Mouse (Mus musculus): ENCODE measurements around the gene Hectd1. TPM values are rescaled to one million over a fixed set of nuclear protein-coding genes. Genes with fewer than 3 reads are reported as not detected.

Gene Hectd1
- polyA plus RNA-seq, 1 experiment from 2014 or later, result 48.3 TPM

GRCm38 (mm10) chr12:51839856-51840255 is 10.5 kb upstream of the Hectd1 start:
- ATAC-seq (ENCODE audit: insufficient number of reproducible peaks, insufficient read depth, low FRiP score, low TSS enrichment, low read depth), result no peak
- H3K9ac ChIP-seq, result no peak overlapping the region
- H3K4me2 ChIP-seq, result no peak overlapping the region
- H3K27ac ChIP-seq, result no peak overlapping the region
- no peaks in the 10 kb centered on the region for H3K36me3 ChIP-seq
- H3K9me3 ChIP-seq, result no peaks in the 10 kb centered on the region
- no peaks in the 10 kb centered on the region for H3K27me3 ChIP-seq
- H3K4me3 ChIP-seq, result no peak overlapping the region
- WGBS, result 90% methylated on average over 1 of the region's 1 CpGs
- H3K4me1 ChIP-seq, result peaks cover 12% of the 10 kb centered on the region

- no peaks in the 10 kb centered on the region for H3K4me1 ChIP-seq
- no peaks in the 10 kb centered on the region for H3K36me3 ChIP-seq
- no peaks in the 10 kb centered on the region for H3K27me3 ChIP-seq
- H3K9me3 ChIP-seq, result no peaks in the 10 kb centered on the region
- no peak overlapping the region for H3K4me3 ChIP-seq
- no peak for ATAC-seq (ENCODE audit: insufficient number of reproducible peaks, insufficient read depth, low FRiP score, low TSS enrichment, low read depth)
- WGBS, result 59% methylated on average over 3 of the region's 3 CpGs
- no peak overlapping the region for H3K27ac ChIP-seq
- no peak overlapping the region for H3K4me2 ChIP-seq
- no peak overlapping the region for H3K9ac ChIP-seq
These were observed 5.9 kb upstream of the Hectd1 start for GRCm38 (mm10) chr12:51835219-51835618.

- Histone ChIP-seq H3K4me2 (no peak overlapping the region), H3K9me3 (no peaks in the 10 kb centered on the region), H3K36me3 (no peaks in the 10 kb centered on the region), H3K4me3 (no peak overlapping the region), H3K27ac (no peak overlapping the region), H3K27me3 (no peaks in the 10 kb centered on the region), H3K9ac (no peak overlapping the region), H3K4me1 (peaks cover 12% of the 10 kb centered on the region)
- 77% methylated on average over 13 of the region's 13 CpGs for WGBS
- ATAC-seq (ENCODE audit: insufficient number of reproducible peaks, insufficient read depth, low FRiP score, low TSS enrichment, low read depth), result no peak
These were observed 2.6 kb upstream of the Hectd1 start for GRCm38 (mm10) chr12:51831931-51832330.

GRCm38 (mm10) chr12:51831296-51831695 is 2.0 kb upstream of the Hectd1 start:
- 91% methylated on average over 3 of the region's 3 CpGs for WGBS
- H3K4me3 ChIP-seq, result no peak overlapping the region
- no peak for ATAC-seq (ENCODE audit: insufficient number of reproducible peaks, insufficient read depth, low FRiP score, low TSS enrichment, low read depth)
- H3K27ac ChIP-seq, result no peak overlapping the region
- peaks cover 12% of the 10 kb centered on the region for H3K4me1 ChIP-seq
- no peaks in the 10 kb centered on the region for H3K36me3 ChIP-seq
- H3K27me3 ChIP-seq, result no peaks in the 10 kb centered on the region
- no peaks in the 10 kb centered on the region for H3K9me3 ChIP-seq
- H3K4me2 ChIP-seq, result no peak overlapping the region
- H3K9ac ChIP-seq, result no peak overlapping the region

- Histone ChIP-seq H3K4me1 (peaks cover 12% of the 10 kb centered on the region), H3K4me2 (peak overlapping the region; percentile 63), H3K9me3 (no peaks in the 10 kb centered on the region), H3K9ac (no peak overlapping the region), H3K27ac (no peak overlapping the region), H3K4me3 (peak overlapping the region; percentile 94; the same call in 1 of the 2 replicates), H3K27me3 (no peaks in the 10 kb centered on the region), H3K36me3 (peaks cover 3% of the 10 kb centered on the region; the same call in 1 of the 2 replicates)
- ATAC-seq (ENCODE audit: insufficient number of reproducible peaks, insufficient read depth, low FRiP score, low TSS enrichment, low read depth), result no peak
- WGBS, result 94% methylated on average over 1 of the region's 1 CpGs
These were observed 1.3 kb upstream of the Hectd1 start for GRCm38 (mm10) chr12:51830671-51831070.

- WGBS, result under 1% methylated on average over 12 of the region's 12 CpGs
- Histone ChIP-seq H3K9me3 (no peaks in the 10 kb centered on the region), H3K36me3 (peaks cover 7% of the 10 kb centered on the region), H3K4me1 (peaks cover 12% of the 10 kb centered on the region), H3K4me2 (peak overlapping the region; percentile 63), H3K4me3 (peak overlapping the region; percentile 94), H3K9ac (peak overlapping the region; percentile 100), H3K27me3 (no peaks in the 10 kb centered on the region), H3K27ac (peak overlapping the region; percentile 98)
- ATAC-seq (ENCODE audit: insufficient number of reproducible peaks, insufficient read depth, low FRiP score, low TSS enrichment, low read depth), result no peak
These were observed 704 bp upstream of the Hectd1 start for GRCm38 (mm10) chr12:51830077-51830402.

- Histone ChIP-seq H3K4me2 (peak overlapping the region; percentile 63), H3K27me3 (no peaks in the 10 kb centered on the region), H3K36me3 (peaks cover 19% of the 10 kb centered on the region), H3K4me3 (peak overlapping the region; percentile 94), H3K4me1 (peaks cover 12% of the 10 kb centered on the region), H3K9ac (peak overlapping the region; percentile 100), H3K9me3 (no peaks in the 10 kb centered on the region), H3K27ac (peak overlapping the region; percentile 98)
- peak; percentile 76 for ATAC-seq (ENCODE audit: insufficient number of reproducible peaks, insufficient read depth, low FRiP score, low TSS enrichment, low read depth)
- WGBS, result under 1% methylated on average over 66 of the region's 66 CpGs
These were observed 533 bp downstream of the Hectd1 start for GRCm38 (mm10) chr12:51828716-51829289.

GRCm38 (mm10) chr12:51827958-51828650 is 1.2 kb downstream of the Hectd1 start:
- Histone ChIP-seq H3K9me3 (no peaks in the 10 kb centered on the region), H3K9ac (peak overlapping the region; percentile 100), H3K27me3 (no peaks in the 10 kb centered on the region), H3K4me1 (peaks cover 12% of the 10 kb centered on the region), H3K36me3 (peaks cover 19% of the 10 kb centered on the region), H3K27ac (peak overlapping the region; percentile 98), H3K4me2 (peak overlapping the region; percentile 63), H3K4me3 (peak overlapping the region; percentile 94)
- ATAC-seq (ENCODE audit: insufficient number of reproducible peaks, insufficient read depth, low FRiP score, low TSS enrichment, low read depth), result no peak
- WGBS, result 15% methylated on average over 6 of the region's 6 CpGs

GRCm38 (mm10) chr12:51825338-51825737 is 4.0 kb downstream of the Hectd1 start:
- H3K9me3 ChIP-seq, result no peaks in the 10 kb centered on the region
- H3K27me3 ChIP-seq, result no peaks in the 10 kb centered on the region
- no peak overlapping the region for H3K27ac ChIP-seq
- H3K4me1 ChIP-seq, result peaks cover 15% of the 10 kb centered on the region
- ATAC-seq (ENCODE audit: insufficient number of reproducible peaks, insufficient read depth, low FRiP score, low TSS enrichment, low read depth), result no peak
- WGBS, result 78% methylated on average over 2 of the region's 2 CpGs
- no peak overlapping the region for H3K4me2 ChIP-seq
- peaks cover 19% of the 10 kb centered on the region for H3K36me3 ChIP-seq
- no peak overlapping the region for H3K9ac ChIP-seq
- H3K4me3 ChIP-seq, result no peak overlapping the region

- H3K4me2 ChIP-seq, result no peak overlapping the region
- H3K4me1 ChIP-seq, result peaks cover 18% of the 10 kb centered on the region
- H3K27me3 ChIP-seq, result no peaks in the 10 kb centered on the region
- no peak overlapping the region for H3K9ac ChIP-seq
- ATAC-seq (ENCODE audit: insufficient number of reproducible peaks, insufficient read depth, low FRiP score, low TSS enrichment, low read depth), result no peak
- 93% methylated on average over 5 of the region's 5 CpGs for WGBS
- peaks cover 19% of the 10 kb centered on the region for H3K36me3 ChIP-seq
- H3K4me3 ChIP-seq, result no peak overlapping the region
- H3K9me3 ChIP-seq, result no peaks in the 10 kb centered on the region
- H3K27ac ChIP-seq, result no peak overlapping the region
These were observed 6.0 kb downstream of the Hectd1 start for GRCm38 (mm10) chr12:51823311-51823710.

- Histone ChIP-seq H3K27ac (no peak overlapping the region), H3K9me3 (no peaks in the 10 kb centered on the region), H3K27me3 (no peaks in the 10 kb centered on the region), H3K4me1 (peaks cover 15% of the 10 kb centered on the region), H3K4me3 (no peak overlapping the region), H3K9ac (no peak overlapping the region), H3K4me2 (no peak overlapping the region), H3K36me3 (peaks cover 19% of the 10 kb centered on the region)
- WGBS, result 55% methylated on average over 2 of the region's 2 CpGs
- ATAC-seq (ENCODE audit: insufficient number of reproducible peaks, insufficient read depth, low FRiP score, low TSS enrichment, low read depth), result no peak
These were observed 6.5 kb downstream of the Hectd1 start for GRCm38 (mm10) chr12:51822861-51823260.

GRCm38 (mm10) chr12:51822236-51822635 is 7.1 kb downstream of the Hectd1 start:
- H3K4me2 ChIP-seq, result no peak overlapping the region
- no peak for ATAC-seq (ENCODE audit: insufficient number of reproducible peaks, insufficient read depth, low FRiP score, low TSS enrichment, low read depth)
- peaks cover 19% of the 10 kb centered on the region for H3K36me3 ChIP-seq
- H3K4me1 ChIP-seq, result peaks cover 9% of the 10 kb centered on the region
- H3K27ac ChIP-seq, result no peak overlapping the region
- H3K9me3 ChIP-seq, result no peaks in the 10 kb centered on the region
- H3K9ac ChIP-seq, result no peak overlapping the region
- H3K27me3 ChIP-seq, result no peaks in the 10 kb centered on the region
- no peak overlapping the region for H3K4me3 ChIP-seq
- WGBS, result 91% methylated on average over 3 of the region's 3 CpGs

Data from embryonic facial prominence, embryonic 13.5 days (tissue).